Mouse (Mus musculus) ES-Bruce4 (cell line): ENCODE measurements around the gene Tmem144.

ENCODE experiments used
- CTCF ChIP-seq: IDR thresholded peaks from one replicate; pipeline ENCODE4 v1.8.1; 2011; ENCODE audit warnings: low read depth, low read length
- EP300 ChIP-seq: IDR thresholded peaks from 2 replicates; pipeline ENCODE4 v1.6.1; 2011; ENCODE audit warnings: low read depth, low read length; ENCODE audit not compliant: insufficient read depth
- POLR2A ChIP-seq: IDR thresholded peaks from one replicate; pipeline ENCODE4 v1.8.1; 2011; ENCODE audit warnings: low read length; ENCODE audit not compliant: insufficient read depth

GRCm38 (mm10) chr3:79843999-79844398 lies 8.6 kb downstream of the Tmem144 start:
- TF ChIP-seq CTCF (no peak), POLR2A (no peak), EP300 (no peak)
